Mouse (Mus musculus): ENCODE results near the gene Arrdc1.
"Not testable (repeated sequence)": the region's sequence is repeated elsewhere in the genome, so short reads cannot be mapped to it uniquely, and the experiment has no call there.

Gene Arrdc1

DNA sequence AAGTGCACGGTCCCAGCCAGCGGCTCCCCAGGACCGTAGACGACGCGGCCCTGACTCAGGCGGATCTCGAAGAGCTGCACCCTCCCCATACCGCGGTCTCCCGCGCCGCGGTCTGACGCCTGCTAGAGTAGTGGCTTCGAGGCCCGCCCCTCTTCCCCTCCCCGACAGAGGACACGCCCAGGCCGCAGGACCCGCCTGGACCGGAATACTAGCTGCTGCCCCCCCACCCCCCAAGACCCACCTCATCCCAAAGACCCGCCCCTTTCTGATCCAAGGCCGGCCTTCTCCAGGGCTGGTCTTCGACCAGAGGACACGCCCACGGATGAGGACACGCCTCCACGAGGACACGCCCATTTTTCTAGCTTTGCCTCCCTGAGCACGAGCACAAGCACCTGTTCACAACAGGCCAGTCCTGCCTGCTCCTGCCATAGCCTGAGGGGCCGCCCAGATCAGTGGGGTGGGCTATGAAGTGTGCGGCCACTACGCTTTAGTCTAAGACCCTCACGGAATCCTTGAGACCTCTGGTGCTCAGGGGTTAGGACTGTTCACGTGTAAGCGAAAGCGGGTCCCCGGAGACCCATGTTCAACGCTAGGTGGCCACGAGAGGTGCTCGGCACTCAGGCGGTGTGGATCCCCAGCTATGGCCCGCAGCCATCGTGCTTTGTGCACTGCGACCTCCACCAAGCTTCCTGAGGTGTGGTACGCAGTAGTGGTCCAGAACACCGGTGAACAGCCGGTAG is at the start of gene Arrdc1:
Arrdc1 (minus strand) TSS at position 196 of the 740 bp plus-strand sequence.
- in situ Hi-C loops (cut with MboI; ENCODE audit: unreplicated experiment in 2 of 2) = no loop called here

DNA sequence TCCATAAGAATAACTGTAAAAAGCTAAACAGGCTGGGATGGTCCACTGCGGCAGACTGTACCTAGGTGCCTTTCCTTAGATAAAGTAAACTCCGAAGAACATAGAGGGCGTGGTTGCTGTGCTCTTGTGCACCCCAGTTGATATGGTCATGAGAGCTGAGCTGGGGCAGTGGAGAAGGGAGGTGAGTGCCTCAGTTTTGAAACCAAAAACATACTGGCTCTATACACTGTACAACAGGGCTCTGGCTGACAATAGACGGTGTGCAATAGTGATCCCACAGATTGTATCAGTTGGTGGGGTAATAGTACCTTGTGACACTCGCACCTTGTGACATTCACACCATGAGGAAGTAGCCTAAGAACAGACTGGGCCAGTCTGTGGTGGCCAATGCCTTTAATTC is 41.9 kb upstream of the Arrdc1 start:
- in situ Hi-C loops (cut with MboI; ENCODE audit: unreplicated experiment in 2 of 2) = no loop called here

DNA sequence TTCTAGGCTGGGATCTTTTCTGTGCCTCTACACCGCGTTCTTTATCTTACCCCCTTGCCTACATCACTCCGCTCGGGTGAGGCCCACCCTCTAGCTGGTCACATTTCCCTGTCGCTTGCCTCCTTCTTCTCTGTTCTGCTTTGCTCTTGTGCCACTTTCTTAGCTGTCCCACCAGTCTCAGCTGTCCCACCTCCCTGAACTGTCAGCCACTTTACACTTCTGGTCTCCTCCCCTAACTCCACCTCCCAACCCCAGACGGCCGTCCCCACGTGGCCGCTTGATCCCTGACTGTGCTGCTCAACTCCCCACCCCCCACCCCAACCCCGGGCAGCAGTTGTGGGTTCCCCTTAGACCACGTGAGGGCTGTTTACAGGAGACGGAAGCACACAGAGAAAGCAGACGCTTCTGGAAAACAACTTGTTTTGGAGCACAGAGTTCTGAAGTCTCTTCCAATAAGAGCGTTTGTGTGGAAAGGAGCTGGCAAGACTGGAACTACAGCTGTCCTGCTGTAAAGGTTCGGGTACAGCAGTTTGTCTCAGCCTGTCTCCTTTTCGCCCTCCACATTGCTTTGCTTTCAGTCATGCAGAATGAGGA is 40.7 kb upstream of the Arrdc1 start, which contains the start of gene Pnpla7:
Pnpla7 (plus strand) TSS at position 330 of the 594 bp plus-strand sequence.
- in situ Hi-C loops (cut with MboI; ENCODE audit: unreplicated experiment in 2 of 2) = no loop called here

DNA sequence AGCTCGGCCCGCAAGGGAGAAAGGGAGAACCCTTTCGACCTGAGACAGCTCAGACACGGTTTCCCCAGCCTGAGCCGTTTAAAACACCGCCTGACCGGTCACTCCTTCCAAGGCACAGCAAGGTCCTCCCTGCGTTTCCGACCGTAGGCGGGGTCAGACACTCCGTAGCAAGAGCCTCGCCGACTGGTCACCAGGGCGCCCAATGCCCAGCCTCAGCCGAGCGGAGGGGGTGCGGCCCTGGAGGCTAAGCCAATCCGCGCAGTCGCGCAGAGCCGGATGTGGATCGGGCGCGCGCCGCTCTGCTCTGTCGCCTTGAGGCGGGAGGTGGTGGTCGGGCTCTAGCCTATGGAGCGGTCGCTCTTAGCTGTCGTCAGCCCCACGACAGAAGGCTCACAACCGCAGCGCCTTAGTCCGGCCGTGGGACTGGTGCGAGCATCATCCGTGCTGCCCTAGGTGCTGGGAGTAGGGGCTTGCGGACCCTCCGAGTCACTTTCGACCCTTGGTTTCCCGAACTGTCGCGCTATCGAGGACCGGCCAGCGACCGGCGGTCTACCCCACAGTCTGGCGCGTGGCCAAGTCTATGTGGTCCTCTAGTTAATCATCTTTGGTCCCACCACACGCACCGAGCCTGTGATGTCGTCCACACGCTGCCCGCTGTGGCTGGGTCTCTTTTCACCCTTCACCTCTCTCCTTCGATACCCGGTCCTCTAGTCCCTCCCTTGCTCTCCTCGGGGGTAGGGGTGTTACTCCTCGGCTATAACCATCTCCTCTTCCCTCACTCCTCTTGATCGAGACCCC is 40.1 kb upstream of the Arrdc1 start, which contains the start of gene Mrpl41:
Mrpl41 (minus strand) TSS at position 193 of the 798 bp plus-strand sequence.
- in situ Hi-C loops (cut with MboI; ENCODE audit: unreplicated experiment in 2 of 2) = no loop called here

DNA sequence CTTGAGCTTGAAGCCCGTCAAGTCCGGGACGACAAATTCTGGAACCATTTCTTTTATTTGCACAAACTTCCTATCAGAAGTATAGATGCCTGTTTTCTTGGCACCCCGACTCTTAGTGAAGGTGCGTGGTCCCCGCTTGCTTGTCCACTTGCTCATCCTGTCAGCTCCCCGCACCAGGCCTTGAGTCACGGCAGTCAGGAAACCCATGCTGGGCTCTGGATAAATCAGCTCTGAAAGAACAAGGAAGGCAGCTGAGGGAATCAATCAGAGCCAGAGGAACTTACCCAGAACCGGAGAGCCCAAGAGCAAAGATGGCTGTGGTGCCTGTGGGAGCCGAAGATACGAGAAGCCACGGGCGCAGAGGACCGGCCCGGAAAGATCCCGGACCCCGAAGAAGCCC is 39.4 kb upstream of the Arrdc1 start:
- in situ Hi-C loops (cut with MboI; ENCODE audit: unreplicated experiment in 2 of 2) = not testable (repeated sequence)

DNA sequence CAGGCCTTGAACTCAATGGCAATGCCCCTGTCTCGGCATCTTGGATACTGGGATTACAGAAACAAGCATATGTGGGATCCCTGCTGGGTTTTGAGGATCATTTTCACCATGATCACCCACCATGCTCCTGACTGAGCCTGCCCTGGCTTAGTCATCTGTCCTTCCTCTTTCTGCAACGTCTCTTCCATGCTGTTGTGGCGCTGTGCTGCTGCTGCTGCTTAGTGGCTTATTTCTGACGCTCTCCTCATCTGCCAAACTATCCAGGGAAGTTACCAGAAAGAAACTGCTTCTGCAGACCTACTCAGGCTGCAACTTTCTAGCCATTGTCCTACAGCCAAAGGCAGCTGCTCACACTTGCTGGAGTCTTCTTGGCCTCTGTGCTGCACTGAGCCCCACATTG is 35.3 kb upstream of the Arrdc1 start:
- in situ Hi-C loops (cut with MboI; ENCODE audit: unreplicated experiment in 2 of 2) = no loop called here

DNA sequence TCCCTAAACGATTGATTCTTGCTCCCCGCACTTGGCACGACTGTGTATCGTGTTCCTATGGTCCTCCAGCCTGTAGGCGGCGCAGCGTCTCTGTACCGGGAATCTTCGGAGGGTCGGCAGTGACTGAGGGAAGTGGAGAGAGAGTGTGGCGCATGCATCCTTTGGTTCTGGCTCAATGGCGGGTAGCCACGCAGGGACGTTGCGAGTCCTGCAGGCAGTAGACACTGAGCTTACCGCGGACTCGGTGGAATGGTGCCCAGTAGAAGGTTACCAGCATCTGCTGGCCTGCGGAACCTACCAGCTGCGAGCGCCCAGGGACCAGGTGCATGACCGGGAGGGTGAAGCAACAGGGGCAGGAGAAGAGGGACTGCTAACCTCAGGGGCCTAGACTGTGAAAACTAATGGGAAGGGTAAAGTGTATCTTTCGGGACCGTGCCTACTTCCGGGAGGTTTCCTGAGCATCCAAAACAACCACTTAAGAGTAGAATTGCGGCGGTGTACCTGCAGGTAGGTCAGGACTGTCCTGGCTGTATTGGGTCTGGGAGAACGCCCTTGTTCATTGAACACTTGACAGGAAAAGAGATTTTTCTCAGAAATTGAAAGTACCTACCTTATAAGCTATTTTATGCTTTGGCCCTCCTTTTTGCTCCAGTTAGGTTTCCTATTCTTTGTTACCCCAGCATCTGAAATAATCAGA is 27.4 kb upstream of the Arrdc1 start, which contains the start of gene Dph7:
Dph7 (plus strand) TSS at position 97 of the 697 bp plus-strand sequence.
- in situ Hi-C loops (cut with MboI; ENCODE audit: unreplicated experiment in 2 of 2) = no loop called here

DNA sequence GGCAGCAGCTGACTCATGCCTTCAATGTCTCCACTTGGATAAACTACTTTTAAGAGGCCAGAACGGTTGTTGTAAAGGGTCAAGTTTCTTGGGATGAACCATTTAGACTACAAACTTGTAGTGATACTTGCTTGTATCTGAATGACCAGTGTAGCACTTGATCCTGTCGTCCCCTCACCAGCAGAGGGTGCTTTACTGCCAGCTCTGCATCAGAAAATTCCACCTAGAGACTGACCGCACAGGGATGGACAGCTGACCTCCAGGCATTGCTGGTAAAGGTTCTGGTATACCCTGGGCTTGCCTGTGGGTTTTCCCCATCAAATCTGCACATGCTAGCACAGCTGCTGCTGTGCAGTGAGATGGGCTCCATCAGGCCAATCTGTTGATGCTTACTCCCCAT is 25.9 kb upstream of the Arrdc1 start:
- in situ Hi-C loops (cut with MboI; ENCODE audit: unreplicated experiment in 2 of 2) = no loop called here

DNA sequence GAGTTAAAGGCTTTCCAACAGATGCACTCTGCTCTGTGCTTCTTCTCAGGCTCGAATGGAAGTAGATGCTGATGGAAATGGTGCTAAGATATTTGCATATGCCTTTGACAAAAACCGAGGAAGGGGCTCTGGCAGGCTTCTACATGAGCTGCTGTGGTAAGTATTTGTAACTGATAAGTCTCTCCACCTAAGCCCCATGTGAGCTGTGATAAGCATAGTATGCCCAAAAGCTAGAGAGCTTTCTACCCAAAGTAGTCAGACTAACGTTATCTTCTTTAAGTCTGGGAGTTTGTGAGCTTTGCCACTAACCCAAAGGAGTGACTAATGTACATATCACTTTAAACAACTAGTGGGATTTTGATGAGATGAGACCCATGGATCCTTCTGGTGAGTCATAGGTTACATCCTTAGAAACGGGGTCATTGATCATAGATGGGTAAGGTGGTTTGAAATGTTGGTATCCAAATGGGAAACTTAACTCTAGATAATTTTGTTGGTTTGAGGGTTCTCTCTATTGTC is 17.5 kb upstream of the Arrdc1 start:
- in situ Hi-C loops (cut with MboI; ENCODE audit: unreplicated experiment in 2 of 2) = no loop called here

DNA sequence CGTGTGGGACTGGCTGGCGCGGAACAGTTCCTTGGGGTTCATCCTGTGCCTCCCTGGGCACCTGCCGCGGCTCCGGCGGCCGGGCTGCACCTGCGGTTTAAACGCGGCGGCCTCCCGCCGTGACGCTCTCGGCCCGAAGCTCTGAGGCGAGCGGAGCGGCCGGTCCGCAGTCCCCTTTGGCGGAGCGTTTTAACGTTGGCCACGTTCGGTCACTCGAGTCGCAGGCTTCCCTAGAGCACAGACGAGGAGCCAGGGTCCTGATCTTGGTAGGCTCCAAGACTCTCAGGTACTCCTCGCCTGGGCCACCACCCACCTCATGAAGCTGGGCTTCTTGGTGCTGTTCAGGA is 15.1 kb upstream of the Arrdc1 start:
- in situ Hi-C loops (cut with MboI; ENCODE audit: unreplicated experiment in 2 of 2) = no loop called here

DNA sequence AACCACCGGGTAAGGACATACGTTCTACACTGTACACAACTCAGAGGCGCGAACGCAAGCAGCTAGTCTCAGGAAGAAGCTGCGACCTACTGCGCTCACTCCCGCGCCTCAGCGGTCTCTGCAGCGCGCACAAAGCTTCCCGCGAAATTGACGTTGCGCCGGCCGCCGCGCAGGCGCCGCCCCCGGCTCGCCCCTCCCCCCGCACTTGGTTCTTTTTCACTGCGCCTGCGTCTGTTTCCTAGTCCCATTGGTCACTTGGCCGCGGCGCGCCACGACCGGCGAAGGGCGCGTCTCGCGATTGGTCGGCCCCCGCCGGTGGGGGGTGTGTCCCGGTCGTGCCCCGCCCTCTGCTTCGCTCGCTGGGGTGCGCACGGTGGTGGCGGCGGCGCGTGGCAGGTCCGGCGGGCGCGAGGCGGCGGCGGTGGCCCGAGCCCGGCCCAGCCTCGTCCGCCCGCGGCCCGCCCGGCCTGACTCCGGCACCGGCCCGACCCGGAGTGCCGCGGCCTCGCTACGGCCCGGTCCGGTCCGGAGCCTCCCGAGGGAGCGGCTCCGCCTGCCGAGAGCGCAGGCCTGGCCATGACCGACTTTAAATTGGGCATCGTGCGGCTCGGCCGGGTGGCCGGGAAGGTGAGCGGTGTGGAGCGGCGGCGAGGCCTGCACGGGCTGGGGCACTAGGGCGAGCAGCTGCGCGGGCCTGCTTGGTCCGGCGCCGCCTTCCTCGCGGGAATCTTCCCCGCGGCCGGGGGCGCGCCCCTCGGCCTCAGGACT is 14.6 kb upstream of the Arrdc1 start, which contains the start of gene Zmynd19:
Zmynd19 (plus strand) TSS at position 372 of the 768 bp plus-strand sequence.
- in situ Hi-C loops (cut with MboI; ENCODE audit: unreplicated experiment in 2 of 2) = loop anchor here (5.0 to 10.0 kb wide), 3 partner anchors 95 to 542 kb away; no protein-coding TSS in a partner anchor

DNA sequence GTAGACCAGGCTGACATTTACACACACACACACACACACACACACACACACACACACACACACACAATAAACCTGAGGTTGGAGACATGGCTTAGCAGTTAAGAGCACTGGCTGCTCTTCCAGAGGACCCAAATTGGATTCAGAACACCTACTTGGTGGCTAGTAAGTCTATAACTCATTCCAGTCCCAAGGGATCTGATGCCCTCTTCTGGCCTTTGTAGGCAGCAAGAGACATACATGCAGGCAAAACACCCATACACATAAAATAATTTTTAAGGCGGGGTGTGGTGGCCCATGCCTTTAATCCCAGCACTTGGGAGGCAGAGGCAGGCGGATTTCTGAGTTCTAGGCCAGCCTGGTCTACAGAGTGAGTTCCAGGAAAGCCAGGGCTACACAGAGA is 9.3 kb upstream of the Arrdc1 start:
- in situ Hi-C loops (cut with MboI; ENCODE audit: unreplicated experiment in 2 of 2) = loop anchor here in 1 of 2 experiments (10.0 kb wide), 1 partner anchor 90 kb away; no protein-coding TSS in a partner anchor

DNA sequence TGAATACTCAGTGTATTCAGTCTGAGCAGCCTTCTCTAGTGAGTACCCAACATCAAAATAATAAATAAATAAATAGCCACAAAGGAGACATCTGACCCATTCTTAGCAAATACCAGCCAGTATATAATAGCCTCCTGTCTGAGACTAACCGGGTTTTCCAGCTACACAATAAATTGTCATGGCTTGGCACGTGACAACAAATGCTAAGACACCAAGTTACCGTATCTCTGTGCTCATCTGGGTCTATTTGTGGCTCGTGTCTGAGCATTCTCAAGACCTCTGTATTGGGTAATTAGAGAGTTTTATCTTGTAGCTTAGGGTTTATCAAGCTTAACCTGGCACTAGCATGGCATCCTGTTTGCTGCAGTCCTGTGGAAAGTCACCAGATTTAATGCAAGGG is 7.0 kb upstream of the Arrdc1 start:
- in situ Hi-C loops (cut with MboI; ENCODE audit: unreplicated experiment in 2 of 2) = loop anchor here in 1 of 2 experiments (10.0 kb wide), 1 partner anchor 87 kb away; no protein-coding TSS in a partner anchor

DNA sequence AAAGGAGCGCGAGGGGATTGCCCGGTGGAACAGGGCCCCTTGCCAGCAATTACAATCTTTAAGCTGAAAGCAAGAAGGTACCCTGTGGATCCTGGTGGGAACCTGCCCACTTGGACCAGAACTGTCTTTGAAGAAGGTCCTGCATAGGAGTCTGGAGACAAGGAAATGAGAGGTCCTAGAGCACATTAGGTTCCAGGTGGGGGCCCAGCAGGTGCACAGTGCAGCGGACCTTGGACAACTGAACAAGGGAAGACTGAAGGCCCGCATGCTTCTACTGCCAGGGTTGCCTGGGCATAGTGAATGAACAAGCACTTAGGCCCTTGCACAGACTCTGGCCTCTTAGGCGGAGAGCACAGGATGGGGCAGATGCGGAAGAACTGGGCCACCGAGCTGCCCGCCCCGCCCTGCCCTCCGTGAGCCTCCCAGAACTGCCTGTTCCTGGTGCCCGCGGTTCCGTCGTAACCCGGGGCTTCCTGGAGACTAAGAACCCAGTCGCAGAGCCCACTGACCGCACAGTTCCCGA is 550 bp downstream of the Arrdc1 start:
- in situ Hi-C loops (cut with MboI; ENCODE audit: unreplicated experiment in 2 of 2) = no loop called here

DNA sequence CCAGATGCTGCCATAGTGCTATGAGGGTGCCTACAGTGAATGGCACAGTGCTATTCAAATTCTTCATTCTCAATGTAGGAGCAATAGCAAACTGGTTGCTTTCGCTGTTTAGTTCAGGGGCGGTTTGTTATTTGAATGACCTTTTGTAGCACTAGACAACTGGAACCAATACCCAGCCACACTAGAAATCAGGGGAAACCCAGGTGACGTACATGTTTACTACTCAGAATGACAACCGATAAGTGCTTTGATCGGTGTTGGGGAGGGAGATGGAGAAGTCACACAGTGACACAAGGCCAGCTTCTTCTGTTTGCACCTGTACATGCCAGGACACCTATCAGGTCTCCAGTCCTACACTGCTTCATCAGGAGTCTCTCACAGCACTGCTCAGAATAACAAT is 5.5 kb downstream of the Arrdc1 start:
- in situ Hi-C loops (cut with MboI; ENCODE audit: unreplicated experiment in 2 of 2) = no loop called here

DNA sequence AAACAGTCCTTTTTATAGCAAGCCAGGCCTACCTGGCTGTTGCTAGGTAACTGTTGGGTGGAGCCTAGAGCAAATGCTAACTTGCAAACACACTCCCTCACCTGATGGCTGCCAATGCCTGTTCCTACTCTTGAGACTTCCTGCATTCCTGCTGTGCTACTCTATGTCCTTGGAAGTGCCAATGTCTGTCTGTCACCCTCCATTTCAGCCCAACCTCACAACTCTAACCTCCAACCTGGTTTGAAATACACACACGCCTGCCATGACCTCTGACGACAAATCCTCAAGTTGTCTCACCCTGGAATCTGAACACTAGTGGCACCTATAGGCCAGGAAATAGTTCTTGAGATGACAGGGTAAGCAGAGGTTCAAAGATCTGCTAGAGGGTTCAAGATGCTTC is 5.9 kb downstream of the Arrdc1 start:
- in situ Hi-C loops (cut with MboI; ENCODE audit: unreplicated experiment in 2 of 2) = no loop called here

DNA sequence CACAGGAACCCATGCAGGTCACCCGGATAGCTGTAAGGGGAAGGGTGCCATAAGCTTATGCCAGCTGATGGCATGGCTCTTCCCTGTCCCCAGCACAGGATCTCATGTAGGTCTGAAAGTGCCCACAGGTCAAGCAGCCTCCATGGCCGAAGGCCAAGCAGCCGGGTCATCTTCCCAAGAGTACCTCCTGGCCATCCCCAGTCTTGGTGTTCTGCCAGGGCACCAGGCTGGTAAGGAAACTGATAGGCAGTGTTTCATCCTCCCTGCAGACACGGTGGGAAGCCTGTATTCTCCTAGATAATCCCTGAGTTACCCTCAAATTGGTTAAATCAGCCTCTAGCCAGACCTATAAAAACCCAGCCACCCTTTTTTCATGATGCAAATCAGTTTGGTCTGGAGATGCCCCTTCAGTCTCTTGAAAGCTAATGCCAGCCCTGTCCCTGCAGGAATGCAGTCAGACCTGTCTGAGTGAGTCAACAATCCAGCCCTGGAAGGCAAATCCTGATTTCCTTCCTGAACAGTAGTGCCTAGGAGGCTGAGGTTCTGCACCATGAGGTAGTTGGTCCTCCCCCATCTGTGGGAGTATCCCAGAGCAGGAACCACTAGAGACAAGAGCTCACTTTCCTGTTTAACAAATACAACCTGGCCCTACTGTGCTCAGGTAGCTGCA is 7.1 kb downstream of the Arrdc1 start:
- in situ Hi-C loops (cut with MboI; ENCODE audit: unreplicated experiment in 2 of 2) = no loop called here

DNA sequence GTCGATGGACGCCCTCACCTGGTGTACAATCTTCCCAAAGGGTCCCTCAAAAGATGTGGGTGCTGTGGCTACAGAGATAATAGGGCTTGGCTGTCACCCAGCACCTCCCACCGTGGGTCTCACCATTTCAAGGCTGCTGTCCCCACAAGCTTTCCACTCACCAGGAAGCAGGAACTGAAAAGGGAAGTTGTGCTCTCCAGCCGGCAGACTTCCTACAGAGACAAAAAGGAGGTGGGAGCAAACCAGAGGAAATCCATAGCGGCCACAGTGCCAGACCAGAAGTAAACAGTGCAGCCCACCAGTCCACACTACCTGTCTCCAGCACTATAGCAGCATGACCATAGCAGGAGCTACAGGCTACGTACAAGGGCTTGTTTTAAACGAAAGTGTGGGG is 8.1 kb downstream of the Arrdc1 start:
- in situ Hi-C loops (cut with MboI; ENCODE audit: unreplicated experiment in 2 of 2) = no loop called here
